Mouse (Mus musculus) brain, embryonic 14.5 days (tissue): ENCODE measurements around the gene Srprb.

Experiments
- CTCF ChIP-seq: fragments of 200-500 bp; IDR thresholded peaks from 2 replicates; pipeline ENCODE4 v1.5.1; 2012; ENCODE audit warnings: inconsistent platforms, mild to moderate bottlenecking, moderate library complexity, borderline replicate concordance; ENCODE audit not compliant: insufficient read depth, insufficient read length; ENCODE audit errors: extremely low read depth
- POLR2A ChIP-seq: fragments of 200-500 bp; IDR thresholded peaks from 2 replicates; pipeline ENCODE4 v1.6.1; 2012; ENCODE audit warnings: mild to moderate bottlenecking, inconsistent platforms, borderline replicate concordance; ENCODE audit not compliant: poor library complexity, insufficient read depth, insufficient read length, severe bottlenecking; ENCODE audit errors: extremely low read depth

DNA sequence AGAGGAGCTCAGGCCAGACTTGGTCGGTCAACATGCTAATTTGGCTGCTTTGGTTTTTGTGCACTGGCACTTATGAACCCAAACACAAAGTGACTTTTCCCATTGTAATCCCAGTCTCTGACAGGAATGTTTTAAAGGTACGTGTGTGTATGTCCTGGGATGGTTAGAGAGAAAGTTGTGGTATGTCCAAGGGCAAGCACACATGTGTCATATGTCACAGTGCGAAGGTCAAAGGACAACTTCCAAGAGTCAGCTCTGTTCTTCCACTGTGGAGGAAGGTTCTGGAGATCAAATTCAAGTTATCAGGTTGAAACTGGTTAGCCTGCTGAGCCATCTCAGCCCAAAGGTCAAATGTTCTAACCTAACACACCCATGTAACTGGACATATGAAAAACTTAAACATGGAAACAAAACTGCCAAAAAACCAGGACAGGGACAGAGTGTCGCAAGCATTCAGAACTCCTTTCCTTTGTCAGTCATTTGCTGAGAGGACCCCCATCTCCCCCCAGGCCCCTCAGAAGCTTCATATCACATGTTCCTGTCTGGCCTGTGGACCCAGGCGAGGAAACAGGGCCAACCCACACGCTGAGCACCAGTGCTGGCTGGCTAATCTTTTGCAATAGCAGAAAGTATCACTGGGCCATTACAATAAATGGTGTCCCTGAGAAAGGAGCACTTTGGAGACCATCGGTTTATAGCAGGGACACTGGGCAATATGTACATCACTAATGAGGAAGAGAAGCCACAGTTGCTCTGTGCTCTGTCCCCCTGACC is 30.5 kb upstream of the Srprb start:
- TF ChIP-seq POLR2A (no peak), CTCF (no peak)
